Mouse (Mus musculus): Measurements from ENCODE around the gene 4430402I18Rik. TPM values are rescaled to one million over a fixed set of nuclear protein-coding genes. Genes with fewer than 3 reads are reported as not detected.
A peak's percentile ranks its signal among the peaks of the same experiment; 100 is the strongest.

Gene 4430402I18Rik
- polyA plus RNA-seq, 1 experiment from 2014 or later, result 0.43 TPM

- Histone ChIP-seq H3K4me1 (peaks cover 20% of the 10 kb centered on the region), H3K27ac (no peak overlapping the region), H3K36me3 (no peaks in the 10 kb centered on the region), H3K4me3 (peak overlapping the region; percentile 84), H3K9me3 (no peaks in the 10 kb centered on the region), H3K9ac (peak overlapping the region; percentile 82; the same call in 1 of the 2 replicates), H3K4me2 (replicated peaks) (peak overlapping the region; percentile 95), H3K27me3 (0 out of 2 replicates have a peak, but pooled peaks cover 6% of the 10 kb centered on the region)
- 6% methylated on average over 4 of the region's 4 CpGs for WGBS
- ATAC-seq (ENCODE audit: low FRiP score, low read depth), result no peak
These were observed 4.1 kb downstream of the 4430402I18Rik start for GRCm38 (mm10) chr19:28963513-28963841.

GRCm38 (mm10) chr19:28963113-28963512 lies 4.5 kb downstream of the 4430402I18Rik start:
- H3K27ac ChIP-seq, result no peak overlapping the region
- H3K4me2 ChIP-seq (replicated peaks), result peak overlapping the region; percentile 95
- peak overlapping the region; percentile 84 for H3K4me3 ChIP-seq
- peaks cover 19% of the 10 kb centered on the region for H3K4me1 ChIP-seq
- 0 out of 2 replicates have a peak, but pooled peaks cover 6% of the 10 kb centered on the region for H3K27me3 ChIP-seq
- H3K36me3 ChIP-seq, result no peaks in the 10 kb centered on the region
- WGBS, result 37% methylated on average over 3 of the region's 3 CpGs
- H3K9me3 ChIP-seq, result no peaks in the 10 kb centered on the region
- ATAC-seq (ENCODE audit: low FRiP score, low read depth), result no peak
- H3K9ac ChIP-seq, result no peak overlapping the region

- H3K9me3 ChIP-seq, result no peaks in the 10 kb centered on the region
- ATAC-seq (ENCODE audit: low FRiP score, low read depth), result no peak
- no peak overlapping the region for H3K4me3 ChIP-seq
- WGBS, result 82% methylated on average over 5 of the region's 5 CpGs
- no peaks in the 10 kb centered on the region for H3K27me3 ChIP-seq
- H3K9ac ChIP-seq, result no peak overlapping the region
- no peak overlapping the region for H3K4me2 ChIP-seq (replicated peaks)
- no peaks in the 10 kb centered on the region for H3K36me3 ChIP-seq
- no peaks in the 10 kb centered on the region for H3K4me1 ChIP-seq
- H3K27ac ChIP-seq, result no peak overlapping the region
These were observed 16.3 kb downstream of the 4430402I18Rik start for GRCm38 (mm10) chr19:28951251-28951650.

GRCm38 (mm10) chr19:28947311-28947710 lies 20.3 kb downstream of the 4430402I18Rik start:
- 61% methylated on average over 2 of the region's 2 CpGs for WGBS
- no peak overlapping the region for H3K4me2 ChIP-seq (replicated peaks)

GRCm38 (mm10) chr19:28946782-28947181 lies 20.8 kb downstream of the 4430402I18Rik start:
- no peaks in the 10 kb centered on the region for H3K9me3 ChIP-seq
- no peak overlapping the region for H3K4me3 ChIP-seq
- H3K27ac ChIP-seq, result no peak overlapping the region
- WGBS, result 36% methylated on average over 4 of the region's 4 CpGs
- no peak; the same call in 1 of the 2 replicates for ATAC-seq (ENCODE audit: low FRiP score, low read depth)
- H3K4me1 ChIP-seq, result no peaks in the 10 kb centered on the region
- no peak overlapping the region for H3K9ac ChIP-seq
- no peaks in the 10 kb centered on the region for H3K27me3 ChIP-seq
- no peak overlapping the region for H3K4me2 ChIP-seq (replicated peaks)
- H3K36me3 ChIP-seq, result no peaks in the 10 kb centered on the region

More at GRCm38 (mm10) chr19:28947311-28947710, 20.3 kb downstream of the 4430402I18Rik start:
- no peak overlapping the region for H3K4me3 ChIP-seq
- H3K9ac ChIP-seq, result no peak overlapping the region
- H3K9me3 ChIP-seq, result no peaks in the 10 kb centered on the region
- no peaks in the 10 kb centered on the region for H3K27me3 ChIP-seq
- no peak for ATAC-seq (ENCODE audit: low FRiP score, low read depth)
- no peak overlapping the region; the same call in 1 of the 2 replicates for H3K27ac ChIP-seq
- H3K4me1 ChIP-seq, result no peaks in the 10 kb centered on the region
- no peaks in the 10 kb centered on the region for H3K36me3 ChIP-seq

- no peaks in the 10 kb centered on the region for H3K4me1 ChIP-seq
- 60% methylated on average over 4 of the region's 4 CpGs for WGBS
These were observed 26.3 kb downstream of the 4430402I18Rik start for GRCm38 (mm10) chr19:28941271-28941670.

GRCm38 (mm10) chr19:28940135-28940874 lies 27.3 kb downstream of the 4430402I18Rik start:
- no peak for ATAC-seq (ENCODE audit: low FRiP score, low read depth)

More at GRCm38 (mm10) chr19:28941271-28941670, 26.3 kb downstream of the 4430402I18Rik start:
- H3K27me3 ChIP-seq, result no peaks in the 10 kb centered on the region
- no peak overlapping the region for H3K4me2 ChIP-seq (replicated peaks)
- H3K9ac ChIP-seq, result no peak overlapping the region
- no peaks in the 10 kb centered on the region for H3K36me3 ChIP-seq
- H3K9me3 ChIP-seq, result no peaks in the 10 kb centered on the region
- ATAC-seq (ENCODE audit: low FRiP score, low read depth), result no peak
- H3K4me3 ChIP-seq, result no peak overlapping the region
- H3K27ac ChIP-seq, result no peak overlapping the region

GRCm38 (mm10) chr19:28934897-28935296 lies 32.7 kb downstream of the 4430402I18Rik start:
- ATAC-seq (ENCODE audit: low FRiP score, low read depth), result no peak
- 89% methylated on average over 3 of the region's 3 CpGs for WGBS
- H3K9me3 ChIP-seq, result no peaks in the 10 kb centered on the region

More at GRCm38 (mm10) chr19:28940135-28940874, 27.3 kb downstream of the 4430402I18Rik start:
- Histone ChIP-seq H3K4me3 (no peak overlapping the region), H3K4me1 (no peaks in the 10 kb centered on the region), H3K9ac (no peak overlapping the region; the same call in 1 of the 2 replicates), H3K27ac (no peak overlapping the region), H3K9me3 (no peaks in the 10 kb centered on the region), H3K4me2 (replicated peaks) (no peak overlapping the region), H3K27me3 (no peaks in the 10 kb centered on the region), H3K36me3 (no peaks in the 10 kb centered on the region)
- WGBS, result 60% methylated on average over 9 of the region's 9 CpGs

GRCm38 (mm10) chr19:28929034-28929433 lies 38.6 kb downstream of the 4430402I18Rik start:
- Histone ChIP-seq H3K9ac (no peak overlapping the region), H3K9me3 (no peaks in the 10 kb centered on the region), H3K27ac (no peak overlapping the region), H3K36me3 (no peaks in the 10 kb centered on the region), H3K27me3 (no peaks in the 10 kb centered on the region), H3K4me3 (no peak overlapping the region), H3K4me1 (no peaks in the 10 kb centered on the region), H3K4me2 (replicated peaks) (no peak overlapping the region)
- ATAC-seq (ENCODE audit: low FRiP score, low read depth), result no peak

More at GRCm38 (mm10) chr19:28934897-28935296, 32.7 kb downstream of the 4430402I18Rik start:
- Histone ChIP-seq H3K27me3 (no peaks in the 10 kb centered on the region), H3K4me3 (no peak overlapping the region), H3K27ac (no peak overlapping the region), H3K4me2 (replicated peaks) (no peak overlapping the region), H3K9ac (no peak overlapping the region), H3K36me3 (no peaks in the 10 kb centered on the region), H3K4me1 (no peaks in the 10 kb centered on the region)

- H3K27me3 ChIP-seq, result no peaks in the 10 kb centered on the region
- no peak overlapping the region for H3K27ac ChIP-seq
- no peak overlapping the region for H3K4me2 ChIP-seq (replicated peaks)
- no peaks in the 10 kb centered on the region for H3K9me3 ChIP-seq
- H3K4me3 ChIP-seq, result no peak overlapping the region
- H3K4me1 ChIP-seq, result no peaks in the 10 kb centered on the region
- WGBS, result 67% methylated on average over 4 of the region's 4 CpGs
- no peaks in the 10 kb centered on the region for H3K36me3 ChIP-seq
- H3K9ac ChIP-seq, result no peak overlapping the region
- ATAC-seq (ENCODE audit: low FRiP score, low read depth), result no peak
These were observed 40.2 kb downstream of the 4430402I18Rik start for GRCm38 (mm10) chr19:28927396-28927795.

GRCm38 (mm10) chr19:28926366-28926765 lies 41.2 kb downstream of the 4430402I18Rik start:
- H3K9me3 ChIP-seq, result no peaks in the 10 kb centered on the region
- no peak for ATAC-seq (ENCODE audit: low FRiP score, low read depth)
- no peaks in the 10 kb centered on the region for H3K27me3 ChIP-seq
- H3K9ac ChIP-seq, result no peak overlapping the region
- no peaks in the 10 kb centered on the region for H3K4me1 ChIP-seq
- WGBS, result 93% methylated on average over 5 of the region's 5 CpGs
- no peak overlapping the region for H3K4me2 ChIP-seq (replicated peaks)
- no peak overlapping the region for H3K4me3 ChIP-seq
- H3K27ac ChIP-seq, result no peak overlapping the region
- H3K36me3 ChIP-seq, result no peaks in the 10 kb centered on the region

- H3K4me3 ChIP-seq, result no peak overlapping the region
- no peaks in the 10 kb centered on the region for H3K9me3 ChIP-seq
- ATAC-seq (ENCODE audit: low FRiP score, low read depth), result no peak
- H3K27ac ChIP-seq, result no peak overlapping the region
- 89% methylated on average over 5 of the region's 5 CpGs for WGBS
- H3K4me2 ChIP-seq (replicated peaks), result no peak overlapping the region
- H3K27me3 ChIP-seq, result no peaks in the 10 kb centered on the region
- no peaks in the 10 kb centered on the region for H3K4me1 ChIP-seq
- H3K36me3 ChIP-seq, result no peaks in the 10 kb centered on the region
- H3K9ac ChIP-seq, result no peak overlapping the region
These were observed 49.8 kb downstream of the 4430402I18Rik start for GRCm38 (mm10) chr19:28917839-28918238.

- H3K27ac ChIP-seq, result no peak overlapping the region
- ATAC-seq (ENCODE audit: low FRiP score, low read depth), result no peak
- H3K27me3 ChIP-seq, result no peaks in the 10 kb centered on the region
- H3K4me3 ChIP-seq, result no peak overlapping the region
- no peak overlapping the region for H3K9ac ChIP-seq
- WGBS, result 57% methylated on average over 4 of the region's 4 CpGs
- no peaks in the 10 kb centered on the region for H3K36me3 ChIP-seq
- H3K4me1 ChIP-seq, result no peaks in the 10 kb centered on the region
- no peaks in the 10 kb centered on the region for H3K9me3 ChIP-seq
- no peak overlapping the region for H3K4me2 ChIP-seq (replicated peaks)
These were observed 51.1 kb downstream of the 4430402I18Rik start for GRCm38 (mm10) chr19:28916492-28916891.
